Mouse (Mus musculus) hindbrain, embryonic 14.5 days (tissue): ENCODE data around the gene Rnf183. TPM values are rescaled to one million over a fixed set of nuclear protein-coding genes. Genes with fewer than 3 reads are reported as not detected.

Source experiments
- polyA plus RNA-seq: library from polyadenylated mRNA; unstranded; fragments of >200 nt; fragmentation: Nextera tagmentation; extraction: Ambion mirVana; gene quantifications from 2 replicates; pipeline ENCODE4 v1.2.1, GENCODE M21; 2014

Gene Rnf183
- polyA plus RNA-seq, 1 experiment from 2014 or later = not detected

Other genes starting within 250 kb of the Rnf183 start
- 32.7 and 33.3 TPM in 2 replicates for gene Zfp37, start 204.2 kb downstream of the Rnf183 start, polyA plus RNA-seq
- gene Slc31a2, start 172.7 kb downstream of the Rnf183 start, polyA plus RNA-seq = 12.6 and 14.4 TPM in 2 replicates
- 23.5 and 24.3 TPM in 2 replicates for gene Fkbp15, start 74.7 kb downstream of the Rnf183 start, polyA plus RNA-seq
- gene Slc31a1, start 74.5 kb downstream of the Rnf183 start, polyA plus RNA-seq = 47.1 and 48.9 TPM in 2 replicates
- gene Cdc26, start 26.6 kb downstream of the Rnf183 start, polyA plus RNA-seq = 83.1 and 95.1 TPM in 2 replicates
- gene Prpf4, start 26.5 kb downstream of the Rnf183 start, polyA plus RNA-seq = 15.0 and 16.1 TPM in 2 replicates
- 9.8 and 13.5 TPM in 2 replicates for gene Wdr31, start 35.6 kb upstream of the Rnf183 start, polyA plus RNA-seq
- gene Bspry, start 44.8 kb upstream of the Rnf183 start, polyA plus RNA-seq = 0.86 and 1.2 TPM in 2 replicates
- gene Hdhd3, start 68.2 kb upstream of the Rnf183 start, polyA plus RNA-seq = 11.7 and 13.3 TPM in 2 replicates
- gene Alad, start 84.7 kb upstream of the Rnf183 start, polyA plus RNA-seq = 73.4 and 75.2 TPM in 2 replicates
- 52.7 and 58.3 TPM in 2 replicates for gene Pole3, start 89.8 kb upstream of the Rnf183 start, polyA plus RNA-seq
- gene 4933430I17Rik, start 90.1 kb upstream of the Rnf183 start, polyA plus RNA-seq = 0.24 and 0.76 TPM in 2 replicates
- gene Rgs3, start 124.6 kb upstream of the Rnf183 start, polyA plus RNA-seq = 35.2 and 42.9 TPM in 2 replicates